In the genomic region with DNA sequence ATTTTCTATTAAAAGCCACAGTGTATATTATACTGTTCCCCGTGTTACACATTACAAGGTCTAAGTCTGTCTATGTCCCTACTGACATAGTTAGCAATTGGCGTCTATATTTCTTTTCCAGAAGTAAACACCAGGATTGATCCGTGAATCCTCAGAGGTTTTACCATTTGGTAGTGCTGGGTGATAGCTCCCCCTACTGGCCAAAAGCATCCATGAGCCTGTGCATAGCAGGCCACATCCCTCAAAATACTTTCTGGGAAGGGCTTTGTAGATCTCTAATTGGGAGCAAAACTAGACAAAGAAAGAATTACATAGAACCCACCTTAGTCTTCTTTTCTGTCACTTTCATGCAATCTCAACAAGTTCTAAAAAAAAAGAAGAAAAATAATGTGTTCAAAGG, we compare ENCODE assay signal across 8 mouse cellular contexts. TPM values are rescaled to one million over a fixed set of nuclear protein-coding genes. Genes with fewer than 3 reads are reported as not detected.
DNase-seq lines count a peak whose midpoint lies in the region; ATAC-seq and TF ChIP-seq lines count a peak whose summit lies in the region.
"Had no signal": no experiment of that assay in that cellular context is flagged by ENCODE, and none has a peak within 500 bp of the region (broad histone marks: within the 10 kb centered on the region; RNA-seq: fewer than 3 reads in every experiment).

No protein-coding gene starts in this region.

- no peak overlapping the region for H3K9ac ChIP-seq in ES-E14 (ENCODE audit: insufficient read depth, low read depth, low read length, poor library complexity, severe bottlenecking)
- H3K9ac ChIP-seq in hindbrain, embryonic 15.5 days, result no peak overlapping the region
- H3K9ac ChIP-seq: limb, embryonic 12.5 days had no signal

- H3K27me3 ChIP-seq in hindbrain, embryonic 15.5 days, result no peaks in the 10 kb centered on the region
- H3K27me3 ChIP-seq: limb, embryonic 12.5 days had no signal

- no peak overlapping the region for H3K4me3 ChIP-seq in ES-E14 (ENCODE audit: insufficient read depth in 1 of 2, low read depth in 1 of 2, low read length in 2 of 2, poor library complexity in 1 of 2, severe bottlenecking in 1 of 2)
- H3K4me3 ChIP-seq in embryonic fibroblast, embryonic 13.5 days (ENCODE audit: insufficient read depth, low read length), result no peak overlapping the region
- H3K4me3 ChIP-seq in hindbrain, embryonic 15.5 days, result no peak overlapping the region
- H3K4me3 ChIP-seq: limb, embryonic 12.5 days had no signal

- WGBS in hindbrain, embryonic 15.5 days, result 11% methylated on average over 3 of the region's 3 CpGs

- no peaks in the 10 kb centered on the region; a peak in 1 of 4 replicates for H3K4me1 ChIP-seq in ES-E14 (ENCODE audit: control insufficient read depth in 2 of 2, insufficient read depth in 2 of 2, low read length in 2 of 2, poor library complexity in 1 of 2)
- no peaks in the 10 kb centered on the region for H3K4me1 ChIP-seq in embryonic fibroblast, embryonic 13.5 days (ENCODE audit: control insufficient read depth, insufficient read depth, low read length)
- no peaks in the 10 kb centered on the region for H3K4me1 ChIP-seq in hindbrain, embryonic 15.5 days (replicated peaks)
- H3K4me1 ChIP-seq: limb, embryonic 12.5 days had no signal

- TF ChIP-seq POLR2A in embryonic fibroblast, embryonic 13.5 days (IDR thresholded peaks at IDR 0.05; ENCODE audit: low read depth, low read length), result no peak

- in situ Hi-C loops in ES-E14 (cut with MboI; ENCODE audit: low sequenced_read_pairs in 2 of 2, unreplicated experiment in 2 of 2), result loop anchor here in 1 of 2 experiments (25.0 kb wide), 1 partner anchor 328 kb away; no protein-coding TSS in a partner anchor

- H3K9me3 ChIP-seq in ES-E14 (ENCODE audit: control insufficient read depth, insufficient read depth, low read depth, low read length), result no peaks in the 10 kb centered on the region
- H3K9me3 ChIP-seq in hindbrain, embryonic 15.5 days, result no peaks in the 10 kb centered on the region
- H3K9me3 ChIP-seq: limb, embryonic 12.5 days had no signal

- TF ChIP-seq CTCF in embryonic fibroblast, embryonic 13.5 days (IDR thresholded peaks at IDR 0.05; ENCODE audit: borderline replicate concordance, insufficient read depth, low read length), result peak; percentile 54; the same call in 1 of the 2 replicates

- H3K4me2 ChIP-seq in hindbrain, embryonic 15.5 days, result no peak overlapping the region
- H3K4me2 ChIP-seq: limb, embryonic 12.5 days had no signal

- DNase-seq in ES-E14 (ENCODE audit: low read depth, low spot score), result peak; percentile 53
- peak; percentile 57 to 62 for DNase-seq in adrenal gland, adult 18-20 months (ENCODE audit: low spot score in 2 of 2)
- peak; percentile 16 to 51 for DNase-seq in layer of hippocampus, postnatal 14 days (ENCODE audit: low spot score in 2 of 2)
- peak; percentile 6 for DNase-seq in spleen, adult 12 weeks (ENCODE audit: low spot score)

- no peaks in the 10 kb centered on the region for H3K36me3 ChIP-seq in ES-E14 (ENCODE audit: control insufficient read depth, insufficient read depth, low read length, poor library complexity, severe bottlenecking)
- no peaks in the 10 kb centered on the region for H3K36me3 ChIP-seq in hindbrain, embryonic 15.5 days
- H3K36me3 ChIP-seq: limb, embryonic 12.5 days had no signal

- H3K27ac ChIP-seq in ES-E14 (ENCODE audit: insufficient read depth, low read depth, low read length, poor library complexity, severe bottlenecking), result no peak overlapping the region
- H3K27ac ChIP-seq in embryonic fibroblast, embryonic 13.5 days (ENCODE audit: insufficient read depth, low read length), result no peak overlapping the region
- H3K27ac ChIP-seq in hindbrain, embryonic 15.5 days (replicated peaks), result no peak overlapping the region
- H3K27ac ChIP-seq: limb, embryonic 12.5 days had no signal

- ATAC-seq in hindbrain, embryonic 15.5 days (ENCODE audit: low FRiP score, low read depth), result peak; percentile 15; the same call in 1 of the 2 replicates
- peak; percentile 97 for ATAC-seq in megakaryocyte, adult 5-6 weeks (ENCODE audit: poor library complexity, severe bottlenecking)

TF ChIP-seq in ES-E14, 5 proteins besides CTCF, POLR2A, EP300 and RAD21:
- TF ChIP-seq MAFK (IDR thresholded peaks at IDR 0.05; ENCODE audit: insufficient read depth, low read depth, low read length) (no peak), CHD2 (IDR thresholded peaks at IDR 0.05; ENCODE audit: low read depth, low read length) (no peak), ZNF384 (IDR thresholded peaks at IDR 0.05; ENCODE audit: low read depth, low read length) (no peak), ZC3H11A (IDR thresholded peaks at IDR 0.05; ENCODE audit: borderline replicate concordance, low read depth, low read length) (peak; percentile 22; the same call in 1 of the 2 replicates), HCFC1 (IDR thresholded peaks at IDR 0.05; ENCODE audit: borderline replicate concordance, insufficient read depth, low read length) (no peak)

RNA-seq across cellular contexts. Expression of a gene that starts 43.8 kb away (rescaled TPM):
- total RNA-seq in ES-E14 (2012; rRNA removed), result 51.6 and 117 TPM in 2 replicates
- total RNA-seq in adrenal gland, adult 18-20 months (2021), result 10 to 100 TPM; 13.5 to 46.4 TPM
- polyA plus RNA-seq in embryonic fibroblast, embryonic 13.5 days (2011; ENCODE audit: insufficient read length, low read depth, missing spikeins), result 2,091 and 2,241 TPM in 2 replicates
- polyA plus RNA-seq in hindbrain, embryonic 15.5 days (2015; fragmentation: Nextera tagmentation; extraction: Ambion mirVana), result 11.8 and 11.9 TPM in 2 replicates
- total RNA-seq in layer of hippocampus, postnatal 14 days (2021), result 1 to 10 TPM in 1 of 2 experiments, under 1 TPM in 1; 0.79 to 1.2 TPM
- total RNA-seq in megakaryocyte, adult 5-6 weeks (2015), result 1,533 and 1,715 TPM in 2 replicates
- 1,919 and 2,040 TPM in 2 replicates for total RNA-seq in megakaryocyte, adult 5-6 weeks (2017)

RNA-seq across cellular contexts. Expression of a gene that starts 58.0 kb away (rescaled TPM):
- 0.21 and 1.3 TPM in 2 replicates for total RNA-seq in ES-E14 (2012; rRNA removed)
- total RNA-seq in adrenal gland, adult 18-20 months (2021), result 100 to 1,000 TPM; 122 to 515 TPM
- 0.45 and 3.0 TPM in 2 replicates for polyA plus RNA-seq in embryonic fibroblast, embryonic 13.5 days (2011; ENCODE audit: insufficient read length, low read depth, missing spikeins)
- 3.3 and 3.5 TPM in 2 replicates for polyA plus RNA-seq in hindbrain, embryonic 15.5 days (2015; fragmentation: Nextera tagmentation; extraction: Ambion mirVana)
- 10 to 100 TPM; 49.6 to 55.6 TPM for total RNA-seq in layer of hippocampus, postnatal 14 days (2021)
- 1.7 and 2.1 TPM in 2 replicates for total RNA-seq in megakaryocyte, adult 5-6 weeks (2015)
- 4.1 and 7.7 TPM in 2 replicates for total RNA-seq in megakaryocyte, adult 5-6 weeks (2017)
- polyA plus RNA-seq: limb, embryonic 12.5 days had no signal

Comparison
In these comparisons a context has a peak if more than half of its experiments do, and no peak if none do; other contexts are left out.
1. DNase-seq: peak in every context shown above with its lines; median percentile 60 in adrenal gland, adult 18-20 months; 53 in ES-E14; 34 in layer of hippocampus, postnatal 14 days; 6 in spleen, adult 12 weeks.
2. RNA of a gene that starts 43.8 kb away (total RNA-seq): 1,533 to 2,040 TPM in megakaryocyte, adult 5-6 weeks; 51.6 to 117 TPM in ES-E14, 13.5 to 46.4 TPM in adrenal gland, adult 18-20 months and 0.79 to 1.2 TPM in layer of hippocampus, postnatal 14 days; every median in the first group is over 10 times any median in the second.
3. RNA of a gene that starts 58.0 kb away (total RNA-seq): 122 to 515 TPM in adrenal gland, adult 18-20 months and 49.6 to 55.6 TPM in layer of hippocampus, postnatal 14 days; 1.7 to 7.7 TPM in megakaryocyte, adult 5-6 weeks and 0.21 to 1.3 TPM in ES-E14; every median in the first group is over 4 times any median in the second.